Mouse (Mus musculus): ENCODE measurements around the gene Vdac1. TPM values are rescaled to one million over a fixed set of nuclear protein-coding genes. Genes with fewer than 3 reads are reported as not detected.
A peak's percentile ranks its signal among the peaks of the same experiment; 100 is the strongest.

Gene Vdac1
- polyA plus RNA-seq, 1 experiment from 2014 or later, result 219 TPM

- H3K4me1 ChIP-seq (ENCODE audit: insufficient read depth), result no peaks in the 10 kb centered on the region
- H3K9me3 ChIP-seq (ENCODE audit: low read depth, low read length), result no peaks in the 10 kb centered on the region
- H3K36me3 ChIP-seq (ENCODE audit: insufficient read depth), result no peaks in the 10 kb centered on the region
- H3K27ac ChIP-seq (ENCODE audit: low read depth), result no peak overlapping the region
- H3K27me3 ChIP-seq (ENCODE audit: insufficient read depth, low read length), result no peaks in the 10 kb centered on the region
- WGBS, result 60% methylated on average over 23 of the region's 23 CpGs
- H3K9ac ChIP-seq, result no peak overlapping the region
- no peak overlapping the region for H3K4me3 ChIP-seq (ENCODE audit: low read depth, low read length)
- DNase-seq, result no peak
- ATAC-seq (ENCODE audit: insufficient read depth), result no peak
- no peak overlapping the region for H3K4me2 ChIP-seq
- TF ChIP-seq CTCF (IDR thresholded peaks at IDR 0.05; ENCODE audit: low read depth), result no peak
Measured at GRCm38 (mm10) chr11:52324442-52325367, 36.0 kb upstream of the Vdac1 start.

- H3K9ac ChIP-seq, result no peak overlapping the region
- 21% methylated on average over 3 of the region's 3 CpGs for WGBS
- H3K27me3 ChIP-seq (ENCODE audit: insufficient read depth, low read length), result no peaks in the 10 kb centered on the region
- no peak overlapping the region for H3K4me2 ChIP-seq
- no peak for ATAC-seq (ENCODE audit: insufficient read depth)
- no peak overlapping the region for H3K27ac ChIP-seq (ENCODE audit: low read depth)
- no peaks in the 10 kb centered on the region for H3K4me1 ChIP-seq (ENCODE audit: insufficient read depth)
- TF ChIP-seq CTCF (IDR thresholded peaks at IDR 0.05; ENCODE audit: low read depth), result no peak
- H3K36me3 ChIP-seq (ENCODE audit: insufficient read depth), result no peaks in the 10 kb centered on the region
- no peaks in the 10 kb centered on the region for H3K9me3 ChIP-seq (ENCODE audit: low read depth, low read length)
- no peak for DNase-seq
- H3K4me3 ChIP-seq (ENCODE audit: low read depth, low read length), result no peak overlapping the region
Measured at GRCm38 (mm10) chr11:52327313-52327712, 33.3 kb upstream of the Vdac1 start.

- Histone ChIP-seq H3K4me1 (ENCODE audit: insufficient read depth) (no peaks in the 10 kb centered on the region; the same call in 1 of the 2 replicates), H3K27me3 (ENCODE audit: insufficient read depth, low read length) (no peaks in the 10 kb centered on the region), H3K36me3 (ENCODE audit: insufficient read depth) (no peaks in the 10 kb centered on the region), H3K4me2 (no peak overlapping the region), H3K27ac (ENCODE audit: low read depth) (no peak overlapping the region), H3K9me3 (ENCODE audit: low read depth, low read length) (no peaks in the 10 kb centered on the region), H3K4me3 (ENCODE audit: low read depth, low read length) (no peak overlapping the region), H3K9ac (no peak overlapping the region)
- peak; percentile 42 for ATAC-seq (ENCODE audit: insufficient read depth)
- no peak for TF ChIP-seq CTCF (IDR thresholded peaks at IDR 0.05; ENCODE audit: low read depth)
- WGBS, result 21% methylated on average over 16 of the region's 16 CpGs
- DNase-seq, result peak; percentile 33
Measured at GRCm38 (mm10) chr11:52332421-52333118, 28.1 kb upstream of the Vdac1 start.

GRCm38 (mm10) chr11:52333616-52334015 lies 27.0 kb upstream of the Vdac1 start:
- DNase-seq, result no peak
- Histone ChIP-seq H3K27ac (ENCODE audit: low read depth) (no peak overlapping the region), H3K4me3 (ENCODE audit: low read depth, low read length) (no peak overlapping the region), H3K4me2 (no peak overlapping the region), H3K27me3 (ENCODE audit: insufficient read depth, low read length) (no peaks in the 10 kb centered on the region), H3K9ac (no peak overlapping the region), H3K9me3 (ENCODE audit: low read depth, low read length) (no peaks in the 10 kb centered on the region), H3K4me1 (ENCODE audit: insufficient read depth) (no peaks in the 10 kb centered on the region; the same call in 1 of the 2 replicates), H3K36me3 (ENCODE audit: insufficient read depth) (no peaks in the 10 kb centered on the region)
- TF ChIP-seq CTCF (IDR thresholded peaks at IDR 0.05; ENCODE audit: low read depth), result no peak
- ATAC-seq (ENCODE audit: insufficient read depth), result no peak
- WGBS, result 87% methylated on average over 13 of the region's 13 CpGs

- DNase-seq, result no peak
- Histone ChIP-seq H3K27ac (ENCODE audit: low read depth) (0 out of 2 replicates have a peak overlapping the region, but pooled peaks have one; percentile 3), H3K4me3 (ENCODE audit: low read depth, low read length) (no peak overlapping the region), H3K9ac (no peak overlapping the region), H3K27me3 (ENCODE audit: insufficient read depth, low read length) (no peaks in the 10 kb centered on the region), H3K4me1 (ENCODE audit: insufficient read depth) (no peaks in the 10 kb centered on the region; the same call in 1 of the 2 replicates), H3K9me3 (ENCODE audit: low read depth, low read length) (no peaks in the 10 kb centered on the region), H3K4me2 (no peak overlapping the region), H3K36me3 (ENCODE audit: insufficient read depth) (no peaks in the 10 kb centered on the region)
- peak; percentile 34 for TF ChIP-seq CTCF (IDR thresholded peaks at IDR 0.05; ENCODE audit: low read depth)
- 84% methylated on average over 4 of the region's 4 CpGs for WGBS
- ATAC-seq (ENCODE audit: insufficient read depth), result no peak
Measured at GRCm38 (mm10) chr11:52335263-52335662, 25.4 kb upstream of the Vdac1 start.

- Histone ChIP-seq H3K4me2 (no peak overlapping the region), H3K36me3 (ENCODE audit: insufficient read depth) (no peaks in the 10 kb centered on the region), H3K27ac (ENCODE audit: low read depth) (0 out of 2 replicates have a peak overlapping the region, but pooled peaks have one; percentile 3), H3K4me1 (ENCODE audit: insufficient read depth) (no peaks in the 10 kb centered on the region; the same call in 1 of the 2 replicates), H3K4me3 (ENCODE audit: low read depth, low read length) (no peak overlapping the region), H3K9me3 (ENCODE audit: low read depth, low read length) (no peaks in the 10 kb centered on the region), H3K27me3 (ENCODE audit: insufficient read depth, low read length) (no peaks in the 10 kb centered on the region), H3K9ac (no peak overlapping the region)
- 46% methylated on average over 7 of the region's 7 CpGs for WGBS
- no peak for TF ChIP-seq CTCF (IDR thresholded peaks at IDR 0.05; ENCODE audit: low read depth)
- ATAC-seq (ENCODE audit: insufficient read depth), result no peak
- DNase-seq, result no peak
Measured at GRCm38 (mm10) chr11:52335924-52336323, 24.7 kb upstream of the Vdac1 start.

Measured in lung, embryonic 14.5 days (tissue).